Mouse (Mus musculus) Patski (cell line): Measurements from ENCODE around the gene Creg1. TPM values are rescaled to one million over a fixed set of nuclear protein-coding genes. Genes with fewer than 3 reads are reported as not detected.

ENCODE experiments used
- ATAC-seq: fragments of 100-300 bp; one replicate; pipeline ENCODE4 v1.8.0; 2021
- CTCF ChIA-PET: fragments of 350-600 bp; sonication (Branson Sonifier 250); formaldehyde crosslinking; loops from one replicate; lab custom pipeline; 2022; ENCODE audit warnings: inconsistent platforms; lab: Charles Lee
- POLR2A ChIA-PET: fragments of 350-600 bp; sonication (Branson Sonifier 250); formaldehyde crosslinking; loops from one replicate; lab custom pipeline; 2022; ENCODE audit warnings: antibody characterized with exemption, inconsistent platforms; lab: Charles Lee
- DNase-seq: peaks from one replicate; pipeline ENCODE4 v3.0.0-alpha.2; 2011; ENCODE audit warnings: low read depth, low spot score
- H3K27me3 ChIP-seq: fragments of 371-371 bp; one replicate; pipeline ENCODE4 v1.5.1; 2021
- CTCF ChIP-seq: fragments of 100-300 bp; IDR thresholded peaks from one replicate; pipeline ENCODE4 v1.5.1; 2021
- in situ Hi-C: fragments of 300-500 bp; cut with MboI; formaldehyde crosslinking; loops from 3 replicates; pipeline ENCODE4 v1.11.1; 2018; ENCODE audit warnings: low pct_unique_long_range_greater_than_20kb, mixed read lengths
- polyA plus RNA-seq: library from polyadenylated mRNA; unstranded; gene quantifications from one replicate; pipeline ENCODE4 v1.2.3, GENCODE M21; 2021

Gene Creg1
- 26.5 TPM for polyA plus RNA-seq

DNA sequence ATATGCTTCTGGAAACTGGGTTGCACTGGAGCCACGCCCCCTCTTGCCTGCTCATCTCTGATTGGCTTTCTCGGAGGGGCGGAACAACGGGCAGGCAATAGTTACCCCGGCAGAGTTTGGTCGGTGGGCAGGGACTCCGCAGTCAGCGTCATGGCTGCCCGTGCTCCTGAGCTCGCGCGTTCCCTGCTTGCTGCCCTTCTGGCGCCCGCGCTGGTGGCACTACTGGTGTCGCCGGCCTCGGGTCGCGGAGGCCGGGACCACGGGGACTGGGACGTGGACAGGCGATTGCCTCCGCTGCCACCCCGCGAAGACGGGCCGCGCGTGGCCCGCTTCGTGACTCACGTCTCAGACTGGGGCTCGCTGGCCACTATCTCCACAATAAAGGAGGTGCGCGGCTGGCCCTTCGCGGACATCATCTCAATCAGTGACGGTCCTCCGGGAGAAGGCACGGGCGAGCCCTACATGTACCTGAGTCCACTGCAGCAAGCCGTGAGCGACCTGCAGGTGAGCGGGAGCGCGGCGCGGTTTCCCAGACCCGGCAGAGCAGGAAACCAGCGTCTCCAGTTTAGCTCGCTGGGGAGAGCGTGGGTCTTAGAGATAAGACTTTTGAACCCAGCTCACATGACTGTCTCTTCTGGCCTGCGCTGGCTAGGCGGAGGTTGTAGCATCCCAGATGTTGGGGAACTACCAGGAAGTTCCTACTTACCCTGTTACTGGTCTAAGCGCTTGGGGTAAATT, at the start of gene Creg1:
Gene Creg1 (plus strand): TSS at position 112 of the 738 bp plus-strand sequence.
- in situ Hi-C loops: no loop called here
- ChIA-PET POLR2A (interaction anchor here (0.6 kb wide), 1 partner anchor 40 kb away, joined by 3 read pairs; no protein-coding TSS in a partner anchor), CTCF (interaction anchor here (0.7 to 0.8 kb wide), 2 partner anchors 23 to 230 kb away, joined by 3 read pairs; no protein-coding TSS in a partner anchor)
- TF ChIP-seq CTCF: no peak
- ATAC-seq (peak; percentile 99), DNase-seq (peak; percentile 34)
- peaks cover 8% of the 10 kb centered on the region for H3K27me3 ChIP-seq

DNA sequence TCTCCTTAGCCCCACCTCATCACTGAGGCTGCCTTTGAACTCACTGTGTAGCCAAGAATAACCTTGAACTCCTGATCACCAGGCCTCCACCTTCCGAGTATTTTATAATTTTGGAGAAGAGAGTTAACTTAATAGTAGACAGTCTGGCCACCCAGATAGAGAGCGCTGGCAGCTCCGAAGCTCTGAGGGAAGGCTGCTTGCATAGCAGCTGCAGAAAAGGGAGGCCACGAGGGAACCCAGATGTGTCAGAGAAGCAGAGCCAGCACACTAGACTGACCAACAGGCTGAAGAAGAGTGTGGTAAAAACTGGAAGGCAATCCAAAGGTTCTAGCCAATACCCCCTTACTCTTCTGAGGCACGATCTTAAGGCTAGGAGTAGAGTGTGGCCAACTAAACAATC, 49.7 kb upstream of the Creg1 start:
- no peak for ATAC-seq
- in situ Hi-C loops: no loop called here
- ChIA-PET CTCF (interaction anchor here (1.1 kb wide), 1 partner anchor 12 kb away, joined by 3 read pairs; no protein-coding TSS in a partner anchor), POLR2A (no interaction called here)
- peaks cover 37% of the 10 kb centered on the region for H3K27me3 ChIP-seq
- no peak for DNase-seq
- no peak for TF ChIP-seq CTCF

DNA sequence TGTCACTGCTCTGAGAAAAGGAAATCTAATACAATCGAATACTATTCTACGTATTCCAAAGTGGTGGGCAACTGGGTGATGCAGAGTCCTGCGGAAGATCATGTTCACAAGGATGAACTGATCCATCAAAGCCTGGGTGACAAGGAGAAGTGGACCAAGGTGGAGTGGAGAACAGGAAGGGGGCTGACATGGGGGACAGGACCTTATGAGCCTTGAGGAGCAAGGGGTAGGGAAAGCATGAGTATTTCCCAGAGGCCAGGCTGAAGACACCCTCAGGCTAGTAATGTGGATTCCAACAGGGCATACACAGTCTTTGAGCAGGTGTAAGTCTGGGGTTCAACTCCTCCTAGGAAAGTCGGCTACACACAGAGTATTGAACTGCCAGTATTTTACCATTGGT, 47.1 kb upstream of the Creg1 start:
- no peak for TF ChIP-seq CTCF
- DNase-seq (no peak), ATAC-seq (no peak)
- POLR2A ChIA-PET: no interaction called here
- CTCF ChIA-PET: no interaction called here
- in situ Hi-C loops: no loop called here
- H3K27me3 ChIP-seq: peaks cover 15% of the 10 kb centered on the region

DNA sequence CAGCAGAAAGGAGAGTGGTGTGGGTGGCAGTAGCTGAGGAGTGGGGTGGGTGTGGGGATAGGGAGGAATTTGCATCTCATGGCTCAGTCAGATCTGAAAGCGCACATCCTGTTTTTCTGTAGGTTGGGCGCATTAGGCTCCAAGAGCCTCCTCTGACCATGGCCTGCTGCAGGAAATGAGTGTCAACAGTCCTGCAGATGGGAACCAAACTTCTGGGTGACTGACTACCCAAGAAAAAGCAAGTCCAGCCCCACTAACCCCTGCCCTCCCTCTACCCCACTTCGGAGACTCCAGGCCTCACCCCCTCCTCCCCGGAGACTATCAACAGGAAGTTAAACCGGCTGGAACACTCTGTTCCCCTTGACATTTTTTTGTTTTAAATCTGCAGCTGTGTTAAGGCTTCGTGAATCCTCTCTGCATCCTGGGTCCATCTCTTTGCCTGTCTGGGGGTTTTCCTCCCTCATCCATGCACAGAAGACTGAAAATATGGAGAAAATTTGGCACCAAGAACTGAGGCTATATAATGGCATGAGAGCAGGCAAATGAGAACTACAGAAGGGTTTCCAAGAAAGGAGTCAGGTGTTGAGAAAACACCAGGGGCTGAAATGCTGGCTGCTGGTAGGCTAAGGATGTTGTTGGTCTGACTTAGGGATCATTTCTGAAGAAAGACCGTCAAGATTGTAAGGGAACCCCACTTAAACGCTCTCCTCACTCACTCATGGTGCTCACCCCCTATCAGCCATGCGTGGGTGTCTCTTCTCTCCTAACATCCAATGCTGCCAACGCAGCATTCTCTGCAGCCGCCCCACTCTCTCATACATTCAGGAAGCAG, 45.6 kb upstream of the Creg1 start:
- POLR2A ChIA-PET: no interaction called here
- TF ChIP-seq CTCF: no peak
- no peak for ATAC-seq
- CTCF ChIA-PET: no interaction called here
- peak; percentile 20 for DNase-seq
- in situ Hi-C loops: no loop called here
- H3K27me3 ChIP-seq: peaks cover 9% of the 10 kb centered on the region

DNA sequence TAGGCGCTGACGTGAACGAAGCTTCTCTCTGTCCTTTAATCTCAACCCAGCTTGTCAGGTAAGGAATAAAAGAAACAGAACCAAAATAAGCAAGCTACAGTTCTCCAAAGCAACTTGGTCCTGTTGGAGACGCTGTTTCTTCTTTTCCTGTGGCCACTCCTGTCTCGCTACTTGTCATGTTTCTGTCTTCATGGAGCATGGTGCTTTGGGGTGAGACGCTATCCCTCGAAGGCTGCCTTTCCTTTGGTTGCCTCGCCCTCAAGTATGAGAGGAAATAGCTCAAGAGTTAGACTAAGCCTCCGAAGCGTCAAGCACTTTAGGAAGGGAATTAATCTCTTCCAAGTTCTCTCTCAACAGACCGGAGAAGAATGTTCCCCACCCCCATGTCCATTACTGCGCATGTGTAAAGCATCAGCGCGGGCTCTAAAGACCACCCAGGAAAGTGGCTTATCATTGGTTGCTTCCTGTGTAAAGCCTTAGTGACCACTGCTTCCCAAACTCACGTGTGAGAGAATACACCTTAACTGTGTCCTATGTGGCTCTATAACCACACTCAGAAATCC, 44.9 kb upstream of the Creg1 start:
- in situ Hi-C loops: no loop called here
- CTCF ChIA-PET: no interaction called here
- peaks cover 5% of the 10 kb centered on the region for H3K27me3 ChIP-seq
- no peak for TF ChIP-seq CTCF
- no peak for ATAC-seq
- POLR2A ChIA-PET: no interaction called here
- no peak for DNase-seq

DNA sequence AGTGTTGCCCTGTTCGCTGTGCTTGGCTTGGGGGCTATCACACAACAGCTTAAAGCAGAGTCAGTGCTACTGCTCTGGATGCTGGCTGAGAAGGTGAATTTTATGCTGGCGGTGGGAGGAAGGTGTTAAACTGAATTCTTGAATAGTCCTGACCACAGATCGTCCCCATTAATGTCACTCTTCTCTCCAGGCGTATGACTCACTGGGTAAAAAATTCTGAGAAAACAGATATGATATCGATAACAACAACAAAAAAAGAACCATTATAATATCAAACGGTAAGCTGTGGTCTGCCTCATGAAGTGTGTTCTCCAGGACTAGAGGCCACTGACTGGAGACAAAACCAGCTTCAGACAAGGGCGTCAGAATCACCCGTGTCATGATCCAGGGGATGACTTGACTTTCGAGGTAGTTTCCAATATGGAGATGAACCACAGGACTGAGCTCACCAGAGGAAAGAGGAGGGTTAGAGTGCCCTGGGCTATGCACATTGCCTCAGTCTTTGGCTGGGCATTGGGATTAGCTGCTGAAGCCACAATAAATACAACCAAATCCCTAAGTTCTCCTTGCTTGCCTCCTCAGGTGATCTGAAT, 40.9 kb upstream of the Creg1 start:
- no peaks in the 10 kb centered on the region for H3K27me3 ChIP-seq
- no peak for TF ChIP-seq CTCF
- DNase-seq: no peak
- in situ Hi-C loops: no loop called here
- ChIA-PET POLR2A (no interaction called here), CTCF (interaction anchor here (0.7 kb wide), 1 partner anchor 13 kb away, joined by 3 read pairs; no protein-coding TSS in a partner anchor)
- ATAC-seq: no peak

DNA sequence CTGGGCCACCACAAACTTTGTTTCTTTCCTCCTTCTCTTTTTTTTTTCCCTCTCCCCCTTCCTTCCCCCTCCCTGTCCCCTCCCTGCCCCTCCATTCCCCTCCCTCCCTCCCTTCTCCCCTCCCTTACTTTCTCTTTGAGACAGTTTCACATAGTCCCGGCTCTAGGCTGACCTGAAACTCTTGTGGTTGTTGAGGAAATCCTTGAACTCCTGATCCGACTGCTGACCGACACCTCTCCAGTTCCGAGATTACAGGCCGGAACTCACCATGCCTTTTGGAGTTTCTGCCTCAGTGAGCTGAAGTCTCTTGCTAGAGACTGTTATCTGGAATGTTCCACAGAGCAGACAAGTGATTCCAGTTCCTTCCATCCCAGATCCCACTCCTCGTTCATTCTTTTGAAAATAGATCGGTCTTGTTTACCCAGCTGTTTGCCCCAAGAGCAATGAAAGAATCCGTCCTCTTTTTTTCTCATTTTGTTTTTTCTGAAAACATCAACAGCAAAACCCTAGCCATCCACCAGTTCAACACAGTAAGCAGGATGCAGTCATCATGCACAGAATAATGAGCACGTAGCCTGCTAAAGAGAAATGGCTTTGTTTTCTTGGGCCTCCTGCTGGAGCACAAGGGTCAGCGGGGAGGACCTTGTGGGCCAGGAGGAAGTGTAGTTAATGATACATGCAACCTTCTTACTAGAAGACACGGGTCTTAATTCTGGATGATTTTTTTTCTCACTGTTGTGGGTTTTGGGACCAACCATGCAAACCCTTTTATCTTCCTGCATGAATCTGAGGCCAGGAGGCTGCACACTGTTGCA, 39.1 kb upstream of the Creg1 start:
- CTCF ChIA-PET: no interaction called here
- no peak for TF ChIP-seq CTCF
- no peaks in the 10 kb centered on the region for H3K27me3 ChIP-seq
- in situ Hi-C loops: no loop called here
- POLR2A ChIA-PET: no interaction called here
- DNase-seq (peak; percentile 70), ATAC-seq (peak; percentile 79)

DNA sequence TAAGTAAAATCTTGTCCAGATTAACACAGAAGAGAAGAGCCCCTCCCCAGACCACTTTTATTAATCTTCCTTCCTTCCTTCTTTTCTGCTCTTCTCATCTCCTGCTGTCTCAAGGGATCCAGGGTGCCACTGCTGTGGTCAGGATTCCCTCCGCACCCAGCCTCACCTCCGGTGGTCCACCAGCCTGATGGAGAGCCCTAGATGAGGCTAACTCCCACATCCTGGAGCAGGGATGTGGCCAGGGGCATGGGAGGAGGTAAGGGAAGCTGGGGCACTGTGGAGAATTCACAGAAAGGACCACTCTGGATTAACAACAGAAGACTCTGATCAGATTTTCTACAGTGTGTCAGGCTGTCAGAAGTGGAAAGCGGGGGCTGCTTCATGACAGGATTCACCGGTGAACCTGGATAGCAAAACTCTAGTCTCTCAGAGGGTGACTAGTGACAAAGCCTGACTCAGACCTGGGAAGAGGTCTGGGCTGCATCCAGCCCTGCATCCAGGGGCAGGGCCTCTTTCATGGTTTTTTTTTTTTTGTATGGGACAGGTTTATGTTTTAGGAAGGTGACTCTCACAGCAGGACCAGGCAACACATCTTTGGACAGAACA, 38.4 kb upstream of the Creg1 start:
- in situ Hi-C loops: no loop called here
- ATAC-seq (no peak), DNase-seq (no peak)
- ChIA-PET CTCF (no interaction called here), POLR2A (no interaction called here)
- no peak for TF ChIP-seq CTCF
- H3K27me3 ChIP-seq: no peaks in the 10 kb centered on the region

DNA sequence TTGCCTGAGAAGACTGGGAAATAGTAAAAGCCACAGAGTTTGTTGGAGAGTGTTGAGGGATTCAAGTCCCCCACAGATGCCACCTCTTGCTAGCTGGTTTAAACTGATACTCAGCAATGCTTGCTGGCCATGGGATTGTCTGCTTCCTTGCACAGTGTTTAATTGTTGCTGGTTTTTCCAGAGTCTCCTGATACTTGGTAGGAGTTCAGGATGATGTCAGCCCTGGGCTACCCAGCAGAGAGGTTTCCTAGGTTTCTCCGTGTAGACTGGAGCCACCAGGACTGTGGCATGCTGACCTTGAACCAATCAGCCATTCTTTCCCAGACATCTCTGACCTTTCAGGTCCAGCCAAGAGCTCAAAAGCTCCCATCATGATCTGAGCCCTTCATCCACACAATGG, 36.6 kb upstream of the Creg1 start:
- DNase-seq (no peak), ATAC-seq (no peak)
- ChIA-PET POLR2A (no interaction called here), CTCF (interaction anchor here (1.3 kb wide), 1 partner anchor 59 kb away, joined by 3 read pairs; no protein-coding TSS in a partner anchor)
- no peaks in the 10 kb centered on the region for H3K27me3 ChIP-seq
- in situ Hi-C loops: no loop called here
- TF ChIP-seq CTCF: no peak
